Mouse (Mus musculus) forebrain, embryonic 14.5 days (tissue): ENCODE measurements at regions not wholly inside any gene's neighbourhood (a gene's known extent, or its start where the extent isn't known, plus 50 kb on each side); places are given as distances from the start of the nearest gene placed in this dataset.

Source experiments
- ATAC-seq: fragments of 200-750 bp; cut with Nextera tagmentation; 2 replicates; pipeline ENCODE4 v1.8.0; 2017; ENCODE audit warnings: mild to moderate bottlenecking, moderate library complexity
- DNase-seq: peaks from one replicate; pipeline ENCODE4 v3.0.0-alpha.2; 2015; ENCODE audit warnings: low spot score
- H3K27ac ChIP-seq: fragments of 300-500 bp; sonication (generic); 2 replicates; pipeline ENCODE4 v1.5.1; 2014; ENCODE audit warnings: low read depth, mild to moderate bottlenecking, control low read depth, low read length, moderate library complexity
- H3K27me3 ChIP-seq: fragments of 300-500 bp; sonication (generic); replicated peaks from 2 replicates; pipeline ENCODE4 v1.6.1; 2014; ENCODE audit warnings: low read length, control low read depth, mixed read lengths; ENCODE audit not compliant: control insufficient read depth, insufficient read depth
- H3K36me3 ChIP-seq: fragments of 300-500 bp; sonication (generic); 2 replicates; pipeline ENCODE4 v1.6.1; 2014; ENCODE audit warnings: low read length, control low read depth; ENCODE audit not compliant: control insufficient read depth, insufficient read depth
- H3K4me1 ChIP-seq: fragments of 300-500 bp; sonication (generic); 2 replicates; pipeline ENCODE4 v1.6.1; 2014; ENCODE audit warnings: antibody characterized with exemption, low read length, control low read depth; ENCODE audit not compliant: control insufficient read depth, insufficient read depth
- H3K4me2 ChIP-seq: fragments of 300-500 bp; sonication (generic); 2 replicates; pipeline ENCODE4 v1.6.1; 2014; ENCODE audit warnings: mild to moderate bottlenecking, control low read depth, low read length
- H3K4me3 ChIP-seq: fragments of 300-500 bp; sonication (generic); 2 replicates; pipeline ENCODE4 v1.5.1; 2014; ENCODE audit warnings: low read depth, low read length, control low read depth
- H3K9ac ChIP-seq: fragments of 300-500 bp; sonication (generic); 2 replicates; pipeline ENCODE4 v1.6.1; 2014; ENCODE audit warnings: mild to moderate bottlenecking, low read length, control low read depth, moderate library complexity
- H3K9me3 ChIP-seq: fragments of 300-500 bp; sonication (generic); replicated peaks from 2 replicates; pipeline ENCODE4 v1.6.1; 2016; ENCODE audit warnings: low read length, control low read depth, mixed read lengths; ENCODE audit not compliant: control insufficient read depth
- WGBS: fragments of 180-500 bp; shearing (Covaris S2); extraction: QIAGEN DNeasy Blood & Tissue Kit; methylation state at CpG from one replicate; pipeline ENCODE4 v1.1.7; 2014; 5-methylcytosine and 5-hydroxymethylcytosine counted together

- H3K4me1 ChIP-seq: no peaks in the 10 kb centered on the region
- H3K27me3 ChIP-seq: no peaks in the 10 kb centered on the region
- WGBS: 76% methylated on average over 4 of the region's 4 CpGs
- no peak overlapping the region for H3K27ac ChIP-seq
- H3K9ac ChIP-seq: no peak overlapping the region
- no peak overlapping the region for H3K4me3 ChIP-seq
- no peak for ATAC-seq
- no peak overlapping the region for H3K4me2 ChIP-seq
- H3K9me3 ChIP-seq: no peaks in the 10 kb centered on the region
- H3K36me3 ChIP-seq: no peaks in the 10 kb centered on the region
- no peak for DNase-seq
These were observed 182.8 kb upstream of the P2ry1 start for GRCm38 (mm10) chr3:60819684-60820281.

GRCm38 (mm10) chr3:60821463-60821862 lies 181.1 kb upstream of the P2ry1 start:
- Histone ChIP-seq H3K9me3 (no peaks in the 10 kb centered on the region), H3K4me3 (no peak overlapping the region), H3K4me1 (no peaks in the 10 kb centered on the region), H3K4me2 (no peak overlapping the region), H3K27me3 (no peaks in the 10 kb centered on the region), H3K9ac (no peak overlapping the region), H3K27ac (no peak overlapping the region), H3K36me3 (no peaks in the 10 kb centered on the region)
- no peak for ATAC-seq
- no peak for DNase-seq

- ATAC-seq (no peak), DNase-seq (no peak)
- Histone ChIP-seq H3K27ac (no peak overlapping the region), H3K4me2 (no peak overlapping the region), H3K27me3 (no peaks in the 10 kb centered on the region), H3K36me3 (no peaks in the 10 kb centered on the region), H3K9me3 (no peaks in the 10 kb centered on the region), H3K9ac (no peak overlapping the region), H3K4me1 (no peaks in the 10 kb centered on the region), H3K4me3 (no peak overlapping the region)
- WGBS: 83% methylated on average over 4 of the region's 4 CpGs
These were observed 175.8 kb upstream of the P2ry1 start for GRCm38 (mm10) chr3:60826759-60827158.

GRCm38 (mm10) chr3:60832385-60832784 lies 170.2 kb upstream of the P2ry1 start:
- Histone ChIP-seq H3K27me3 (no peaks in the 10 kb centered on the region), H3K4me3 (no peak overlapping the region), H3K4me2 (no peak overlapping the region), H3K9ac (no peak overlapping the region), H3K4me1 (no peaks in the 10 kb centered on the region), H3K36me3 (no peaks in the 10 kb centered on the region), H3K9me3 (no peaks in the 10 kb centered on the region), H3K27ac (no peak overlapping the region)
- ATAC-seq (no peak), DNase-seq (no peak)
- 89% methylated on average over 4 of the region's 4 CpGs for WGBS

- no peaks in the 10 kb centered on the region for H3K4me1 ChIP-seq
- ATAC-seq (no peak), DNase-seq (no peak)
- no peak overlapping the region for H3K27ac ChIP-seq
- no peak overlapping the region for H3K4me3 ChIP-seq
- no peaks in the 10 kb centered on the region for H3K27me3 ChIP-seq
- WGBS: 94% methylated on average over 1 of the region's 1 CpGs
- no peaks in the 10 kb centered on the region for H3K36me3 ChIP-seq
- no peak overlapping the region for H3K9ac ChIP-seq
- no peak overlapping the region for H3K4me2 ChIP-seq
- H3K9me3 ChIP-seq: no peaks in the 10 kb centered on the region
These were observed 160.7 kb upstream of the P2ry1 start for GRCm38 (mm10) chr3:60841895-60842294.

- WGBS: 86% methylated on average over 2 of the region's 2 CpGs
- DNase-seq: no peak
These were observed 157.3 kb upstream of the P2ry1 start for GRCm38 (mm10) chr3:60845293-60845692.

GRCm38 (mm10) chr3:60848437-60848836 lies 154.2 kb upstream of the P2ry1 start:
- Histone ChIP-seq H3K36me3 (no peaks in the 10 kb centered on the region), H3K4me3 (no peak overlapping the region), H3K4me2 (no peak overlapping the region), H3K27me3 (no peaks in the 10 kb centered on the region), H3K27ac (no peak overlapping the region), H3K9me3 (no peaks in the 10 kb centered on the region), H3K4me1 (no peaks in the 10 kb centered on the region), H3K9ac (no peak overlapping the region)
- no peak for ATAC-seq
- WGBS: 91% methylated on average over 2 of the region's 2 CpGs
- no peak for DNase-seq

More at GRCm38 (mm10) chr3:60845293-60845692, 157.3 kb upstream of the P2ry1 start:
- H3K9ac ChIP-seq: no peak overlapping the region
- no peaks in the 10 kb centered on the region for H3K9me3 ChIP-seq
- ATAC-seq: no peak
- no peak overlapping the region for H3K4me2 ChIP-seq
- no peak overlapping the region for H3K27ac ChIP-seq
- no peaks in the 10 kb centered on the region for H3K36me3 ChIP-seq
- H3K27me3 ChIP-seq: no peaks in the 10 kb centered on the region
- H3K4me3 ChIP-seq: no peak overlapping the region
- H3K4me1 ChIP-seq: no peaks in the 10 kb centered on the region

- H3K4me3 ChIP-seq: no peak overlapping the region
- DNase-seq: no peak
These were observed 148.8 kb upstream of the P2ry1 start for GRCm38 (mm10) chr3:60853773-60854172.

GRCm38 (mm10) chr3:60855734-60856133 lies 146.9 kb upstream of the P2ry1 start:
- no peak overlapping the region for H3K4me3 ChIP-seq
- H3K36me3 ChIP-seq: no peaks in the 10 kb centered on the region
- H3K4me1 ChIP-seq: no peaks in the 10 kb centered on the region
- no peaks in the 10 kb centered on the region for H3K27me3 ChIP-seq
- 49% methylated on average over 2 of the region's 2 CpGs for whole genome bisulfite sequencing
- DNase-seq: no peak
- H3K9me3 ChIP-seq: no peaks in the 10 kb centered on the region
- no peak for ATAC-seq
- H3K9ac ChIP-seq: no peak overlapping the region
- H3K27ac ChIP-seq: no peak overlapping the region
- no peak overlapping the region for H3K4me2 ChIP-seq

More at GRCm38 (mm10) chr3:60853773-60854172, 148.8 kb upstream of the P2ry1 start:
- no peak overlapping the region for H3K4me2 ChIP-seq
- WGBS: 31% methylated on average over 5 of the region's 5 CpGs
- no peaks in the 10 kb centered on the region for H3K27me3 ChIP-seq
- no peaks in the 10 kb centered on the region for H3K36me3 ChIP-seq
- no peak overlapping the region for H3K9ac ChIP-seq
- H3K9me3 ChIP-seq: no peaks in the 10 kb centered on the region
- H3K4me1 ChIP-seq: no peaks in the 10 kb centered on the region
- H3K27ac ChIP-seq: no peak overlapping the region
- no peak for ATAC-seq
